Mouse (Mus musculus): ENCODE data around the gene Igfbp4. TPM values are rescaled to one million over a fixed set of nuclear protein-coding genes. Genes with fewer than 3 reads are reported as not detected.
A peak's percentile ranks its signal among the peaks of the same experiment; 100 is the strongest.

Gene Igfbp4
- polyA plus RNA-seq, 1 experiment from 2014 or later = 136 TPM

DNA sequence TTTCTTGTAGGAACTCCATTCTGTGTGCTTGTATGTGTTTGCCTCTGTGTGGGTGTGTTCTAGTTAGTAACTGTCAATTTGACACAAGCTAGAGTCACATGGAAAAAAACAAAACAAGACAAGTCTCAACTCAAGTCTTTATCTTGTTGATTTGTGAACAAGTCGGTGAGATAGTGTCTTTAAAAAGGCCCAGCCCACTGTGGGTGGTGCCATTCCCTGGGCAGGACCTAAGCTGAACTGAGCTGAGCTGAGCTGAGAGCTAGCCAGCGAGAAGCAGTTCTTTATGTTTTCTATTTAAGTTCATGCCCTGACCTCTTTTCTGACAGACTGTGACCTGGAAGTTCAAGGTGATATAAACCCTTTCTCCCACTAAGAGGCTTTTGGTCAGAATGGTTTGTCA, 50.6 kb downstream of the Igfbp4 start:
- Histone ChIP-seq H3K4me2 (no peak overlapping the region), H3K27ac (no peak overlapping the region), H3K9ac (no peak overlapping the region), H3K36me3 (replicated peaks) (no peaks in the 10 kb centered on the region), H3K4me3 (no peak overlapping the region), H3K4me1 (no peaks in the 10 kb centered on the region), H3K27me3 (replicated peaks) (no peaks in the 10 kb centered on the region), H3K9me3 (no peaks in the 10 kb centered on the region)
- no peak for ATAC-seq (replicated peaks)
- WGBS = 76% methylated on average over 2 of the region's 2 CpGs

DNA sequence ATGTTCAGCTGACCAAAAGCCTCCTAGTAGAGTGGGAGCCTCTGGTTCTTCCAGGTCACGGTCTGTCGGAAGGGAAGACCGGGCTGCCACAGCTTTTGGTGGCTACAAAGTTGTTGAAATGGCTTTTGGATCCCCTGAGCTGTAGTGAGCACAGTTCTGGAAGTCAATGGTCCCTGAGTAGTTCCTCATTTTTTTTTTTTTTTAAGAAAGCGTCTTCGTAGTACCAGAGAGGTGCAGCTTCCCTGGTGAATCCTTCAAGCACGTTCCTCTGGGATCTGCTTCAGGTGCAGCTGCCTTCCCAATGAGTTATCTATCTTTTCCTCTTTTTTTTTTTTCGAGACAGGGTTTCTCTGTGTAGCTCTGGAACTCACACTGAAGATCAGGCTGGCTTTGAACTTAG, 52.7 kb downstream of the Igfbp4 start:
- H3K4me1 ChIP-seq = no peaks in the 10 kb centered on the region
- H3K27me3 ChIP-seq (replicated peaks) = no peaks in the 10 kb centered on the region
- WGBS = 87% methylated on average over 7 of the region's 7 CpGs

DNA sequence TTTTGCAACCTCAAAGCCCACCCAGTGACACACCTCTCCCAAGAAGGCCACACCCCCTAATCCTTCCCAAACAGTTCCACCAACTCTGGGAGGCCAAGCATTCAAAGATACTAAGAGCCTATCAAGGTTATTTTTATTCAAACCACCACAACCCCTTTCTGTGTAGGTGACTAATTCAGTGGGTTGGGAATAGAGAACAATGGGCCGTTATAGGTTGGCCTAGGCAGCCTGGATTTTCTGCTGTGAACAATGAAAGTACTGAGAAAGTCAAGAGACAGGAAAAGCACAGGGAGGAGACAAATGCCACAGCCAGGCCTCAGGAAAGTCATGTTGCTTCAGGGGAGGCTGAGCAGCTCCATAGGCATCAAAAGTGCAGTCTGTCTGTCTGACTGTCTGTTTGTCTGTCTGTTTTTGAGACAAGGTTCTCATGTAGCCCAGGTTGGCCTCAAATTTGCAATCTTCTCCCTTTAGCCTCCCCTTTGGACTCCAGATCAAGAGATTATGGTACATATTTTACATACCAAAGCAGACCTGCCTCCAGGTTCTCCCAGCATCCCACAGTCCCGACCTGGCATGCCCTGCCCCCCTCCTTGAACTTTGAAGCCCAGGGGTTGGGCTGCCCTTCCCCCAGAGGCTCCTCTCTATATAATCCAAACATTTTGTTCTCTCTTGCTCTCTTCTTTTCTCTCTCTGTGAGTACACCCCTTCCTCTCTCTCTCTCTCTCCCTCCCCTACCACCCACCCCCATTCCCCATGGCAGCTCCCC, 54.0 kb downstream of the Igfbp4 start:
- H3K4me3 ChIP-seq = no peak overlapping the region
- no peaks in the 10 kb centered on the region for H3K9me3 ChIP-seq
- ATAC-seq (replicated peaks) = no peak
- 77% methylated on average over 2 of the region's 2 CpGs for WGBS
- no peaks in the 10 kb centered on the region for H3K27me3 ChIP-seq (replicated peaks)
- H3K27ac ChIP-seq = no peak overlapping the region
- H3K9ac ChIP-seq = no peak overlapping the region
- no peak overlapping the region for H3K4me2 ChIP-seq
- H3K4me1 ChIP-seq = no peaks in the 10 kb centered on the region
- no peaks in the 10 kb centered on the region for H3K36me3 ChIP-seq (replicated peaks)

More for the DNA sequence above, 52.7 kb downstream of the Igfbp4 start:
- Histone ChIP-seq H3K27ac (no peak overlapping the region), H3K9ac (no peak overlapping the region), H3K9me3 (no peaks in the 10 kb centered on the region), H3K36me3 (replicated peaks) (no peaks in the 10 kb centered on the region), H3K4me2 (no peak overlapping the region), H3K4me3 (no peak overlapping the region)
- ATAC-seq (replicated peaks) = no peak

DNA sequence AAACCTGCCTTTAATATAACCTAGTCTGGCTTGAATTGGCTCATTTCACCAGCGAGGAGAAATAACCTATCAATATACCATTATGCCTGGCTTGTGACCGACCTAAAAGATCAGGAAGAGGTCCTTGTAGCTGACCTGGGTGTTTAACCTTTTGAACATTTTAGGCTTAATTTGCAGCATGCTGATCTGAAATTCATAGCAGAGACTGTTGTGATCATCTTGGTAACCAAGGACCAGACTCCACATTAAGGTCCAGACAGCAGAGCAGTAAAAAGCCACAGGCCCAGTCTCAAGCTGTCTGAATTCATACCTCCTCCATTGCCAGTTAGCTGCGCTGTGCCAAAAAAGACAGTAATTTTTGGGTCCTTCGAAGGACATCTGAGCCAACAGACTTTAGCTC, 54.7 kb downstream of the Igfbp4 start:
- no peak for ATAC-seq (replicated peaks)
- Histone ChIP-seq H3K27ac (no peak overlapping the region), H3K9me3 (no peaks in the 10 kb centered on the region), H3K36me3 (replicated peaks) (no peaks in the 10 kb centered on the region), H3K4me3 (no peak overlapping the region), H3K4me2 (no peak overlapping the region), H3K4me1 (no peaks in the 10 kb centered on the region), H3K9ac (no peak overlapping the region), H3K27me3 (replicated peaks) (no peaks in the 10 kb centered on the region)
- WGBS = 75% methylated on average over 4 of the region's 4 CpGs

DNA sequence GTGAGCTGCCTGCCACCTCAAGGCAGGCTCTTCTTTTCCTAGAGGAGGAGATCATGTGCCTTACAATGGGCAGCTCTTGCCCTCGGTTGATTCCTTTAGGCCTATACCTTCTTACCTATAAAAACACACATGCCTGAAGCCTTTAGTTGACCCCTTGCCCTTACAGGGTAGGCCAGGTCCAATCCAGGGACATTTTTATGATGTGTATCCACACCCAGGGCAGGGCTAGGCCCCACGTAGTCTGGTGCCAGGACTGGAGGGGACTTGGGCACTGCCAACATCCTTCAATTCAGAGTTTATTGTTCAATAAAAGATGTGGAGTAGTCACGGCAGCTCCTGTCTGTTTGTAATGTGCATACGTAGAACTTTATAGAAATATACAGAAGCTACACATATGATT, 55.4 kb downstream of the Igfbp4 start:
- 84% methylated on average over 4 of the region's 4 CpGs for WGBS
- Histone ChIP-seq H3K4me2 (no peak overlapping the region), H3K4me1 (no peaks in the 10 kb centered on the region), H3K4me3 (no peak overlapping the region), H3K9ac (no peak overlapping the region), H3K9me3 (no peaks in the 10 kb centered on the region), H3K36me3 (replicated peaks) (no peaks in the 10 kb centered on the region), H3K27ac (no peak overlapping the region), H3K27me3 (replicated peaks) (no peaks in the 10 kb centered on the region)
- no peak for ATAC-seq (replicated peaks)

DNA sequence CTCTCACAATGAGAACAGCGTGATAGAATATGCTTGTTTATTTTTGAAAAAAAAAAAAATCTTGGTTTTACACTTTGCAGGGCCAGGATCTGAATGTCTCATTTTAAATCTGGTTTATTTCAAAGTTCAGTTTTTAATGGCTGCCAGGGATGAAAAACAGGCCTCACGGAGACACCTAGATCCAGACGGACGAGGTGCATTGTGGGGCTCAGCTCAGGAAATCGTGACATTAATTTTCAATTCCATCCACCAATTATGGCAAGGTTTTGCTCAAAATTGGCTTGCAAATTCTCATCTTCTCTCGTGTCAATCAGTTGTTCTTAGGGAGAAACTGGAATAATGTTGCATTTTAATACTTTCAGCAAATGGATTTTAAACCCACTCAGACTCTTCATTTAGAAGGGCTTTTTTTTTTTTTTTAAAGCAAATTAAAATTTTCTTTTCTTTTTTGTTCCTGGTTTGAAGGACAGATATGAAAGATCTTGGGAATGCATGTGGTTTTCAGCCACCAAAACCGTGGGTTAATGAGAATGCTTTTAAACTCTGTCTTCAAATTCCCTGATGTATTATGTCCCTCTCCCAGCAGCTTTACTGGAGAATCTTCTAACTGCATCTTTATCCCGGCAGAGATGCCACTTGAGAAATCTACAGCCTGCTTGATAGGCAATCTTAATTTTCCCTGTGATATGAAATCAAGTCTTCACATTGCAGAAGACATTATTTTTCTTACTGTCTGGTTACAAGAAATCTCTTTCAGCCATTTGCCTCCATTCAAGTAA, 56.1 kb downstream of the Igfbp4 start:
- no peak overlapping the region for H3K9ac ChIP-seq
- no peaks in the 10 kb centered on the region for H3K4me1 ChIP-seq
- H3K27ac ChIP-seq = 0 out of 2 replicates have a peak overlapping the region, but pooled peaks have one; percentile 45
- no peak for ATAC-seq (replicated peaks)
- no peak overlapping the region for H3K4me2 ChIP-seq
- H3K36me3 ChIP-seq (replicated peaks) = no peaks in the 10 kb centered on the region
- H3K9me3 ChIP-seq = no peaks in the 10 kb centered on the region
- WGBS = 64% methylated on average over 8 of the region's 8 CpGs
- H3K27me3 ChIP-seq (replicated peaks) = no peaks in the 10 kb centered on the region
- no peak overlapping the region for H3K4me3 ChIP-seq

DNA sequence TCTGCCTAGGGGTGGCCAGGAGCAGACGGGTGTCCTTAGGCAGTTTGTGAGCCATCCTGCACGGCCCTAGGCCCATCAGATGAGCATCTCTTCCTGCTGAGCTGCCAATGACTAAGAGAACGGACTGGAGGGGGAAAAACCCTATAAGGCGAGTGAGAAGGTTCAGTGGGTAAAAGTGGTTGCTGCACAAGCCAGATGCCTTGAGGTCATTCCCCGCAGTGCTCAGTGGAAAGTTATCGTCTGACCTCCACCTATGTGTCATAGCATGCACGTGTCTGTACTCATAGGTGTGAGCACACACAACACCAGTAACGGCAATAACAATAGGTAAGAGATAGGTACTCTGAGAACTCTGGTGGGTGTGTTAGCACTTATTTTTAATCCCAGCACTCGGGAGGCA, 57.9 kb downstream of the Igfbp4 start:
- Histone ChIP-seq H3K36me3 (replicated peaks) (no peaks in the 10 kb centered on the region), H3K4me3 (no peak overlapping the region), H3K9me3 (no peaks in the 10 kb centered on the region), H3K27me3 (replicated peaks) (no peaks in the 10 kb centered on the region), H3K27ac (no peak overlapping the region), H3K4me1 (no peaks in the 10 kb centered on the region), H3K9ac (no peak overlapping the region), H3K4me2 (no peak overlapping the region)
- 94% methylated on average over 9 of the region's 9 CpGs for WGBS
- ATAC-seq (replicated peaks) = no peak

DNA sequence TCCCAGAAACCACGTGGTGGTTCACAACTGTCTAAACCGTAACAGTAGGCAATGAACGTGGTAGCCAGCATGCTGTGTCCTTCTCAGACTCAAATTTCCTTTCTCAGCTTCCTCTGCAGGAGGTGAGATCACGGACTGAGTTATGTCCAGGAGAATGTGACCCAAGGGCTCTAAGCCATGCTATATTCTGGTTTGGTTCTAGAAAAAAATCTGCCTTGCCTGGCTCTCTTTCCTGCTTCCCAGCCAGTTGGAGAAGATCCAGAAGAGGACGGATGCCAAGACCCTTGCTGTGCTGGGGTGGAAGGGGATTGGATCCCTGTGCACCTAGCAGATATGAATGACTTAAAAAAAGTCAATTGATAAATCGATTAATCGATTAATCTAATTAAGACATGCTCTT, 58.5 kb downstream of the Igfbp4 start:
- Histone ChIP-seq H3K9ac (no peak overlapping the region), H3K4me3 (no peak overlapping the region), H3K4me1 (no peaks in the 10 kb centered on the region), H3K27ac (no peak overlapping the region), H3K36me3 (replicated peaks) (no peaks in the 10 kb centered on the region), H3K9me3 (no peaks in the 10 kb centered on the region), H3K4me2 (no peak overlapping the region), H3K27me3 (replicated peaks) (no peaks in the 10 kb centered on the region)
- 83% methylated on average over 7 of the region's 7 CpGs for WGBS
- ATAC-seq (replicated peaks) = no peak

DNA sequence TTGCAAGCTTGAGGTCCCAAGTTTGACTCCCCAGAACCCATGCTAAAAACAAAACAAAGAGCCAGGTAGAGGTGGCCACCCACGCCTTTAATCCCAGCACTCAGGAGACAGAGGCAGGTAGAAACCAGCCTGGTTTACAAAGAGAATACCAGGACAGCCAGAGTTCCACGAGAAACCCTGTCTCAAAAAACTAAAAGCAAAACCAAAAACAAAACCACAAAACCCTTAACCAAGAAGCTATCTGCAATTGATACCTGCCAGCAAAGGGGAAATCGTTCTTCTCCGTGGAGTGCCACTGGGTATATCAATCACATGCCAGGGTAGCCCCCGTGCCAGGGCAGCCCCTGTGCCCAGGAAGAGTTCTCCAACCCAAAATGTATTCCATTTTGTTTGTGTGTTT, 59.2 kb downstream of the Igfbp4 start:
- Histone ChIP-seq H3K9ac (no peak overlapping the region), H3K27ac (no peak overlapping the region), H3K9me3 (no peaks in the 10 kb centered on the region), H3K4me1 (no peaks in the 10 kb centered on the region), H3K4me2 (no peak overlapping the region), H3K36me3 (replicated peaks) (no peaks in the 10 kb centered on the region), H3K4me3 (no peak overlapping the region), H3K27me3 (replicated peaks) (no peaks in the 10 kb centered on the region)
- ATAC-seq (replicated peaks) = no peak
- 86% methylated on average over 5 of the region's 5 CpGs for WGBS

DNA sequence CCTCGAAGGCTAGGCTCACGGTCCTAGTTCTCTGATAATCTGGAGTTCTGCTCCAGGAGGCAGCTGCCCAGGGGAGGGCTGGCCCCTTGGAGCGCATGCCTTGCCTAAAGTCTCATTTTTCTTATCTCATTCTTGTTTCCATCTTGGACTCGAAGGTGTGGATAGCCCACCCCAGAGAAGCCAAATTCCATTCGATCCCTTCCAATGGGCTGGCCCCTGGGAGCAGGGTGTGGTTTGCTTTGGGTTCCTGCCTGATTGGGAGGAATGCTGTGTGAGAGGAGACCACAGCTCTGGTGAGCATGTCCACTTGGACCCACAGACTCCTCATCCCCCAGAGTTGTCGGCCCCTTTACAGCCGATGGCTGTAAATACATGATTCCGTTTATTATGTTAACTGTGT, 60.6 kb downstream of the Igfbp4 start:
- no peaks in the 10 kb centered on the region for H3K4me1 ChIP-seq
- no peak overlapping the region for H3K4me2 ChIP-seq
- no peak overlapping the region for H3K27ac ChIP-seq
- WGBS = 87% methylated on average over 8 of the region's 8 CpGs
- H3K9ac ChIP-seq = no peak overlapping the region
- H3K9me3 ChIP-seq = no peaks in the 10 kb centered on the region
- no peaks in the 10 kb centered on the region for H3K36me3 ChIP-seq (replicated peaks)
- no peak for ATAC-seq (replicated peaks)
- H3K4me3 ChIP-seq = no peak overlapping the region
- no peaks in the 10 kb centered on the region for H3K27me3 ChIP-seq (replicated peaks)

DNA sequence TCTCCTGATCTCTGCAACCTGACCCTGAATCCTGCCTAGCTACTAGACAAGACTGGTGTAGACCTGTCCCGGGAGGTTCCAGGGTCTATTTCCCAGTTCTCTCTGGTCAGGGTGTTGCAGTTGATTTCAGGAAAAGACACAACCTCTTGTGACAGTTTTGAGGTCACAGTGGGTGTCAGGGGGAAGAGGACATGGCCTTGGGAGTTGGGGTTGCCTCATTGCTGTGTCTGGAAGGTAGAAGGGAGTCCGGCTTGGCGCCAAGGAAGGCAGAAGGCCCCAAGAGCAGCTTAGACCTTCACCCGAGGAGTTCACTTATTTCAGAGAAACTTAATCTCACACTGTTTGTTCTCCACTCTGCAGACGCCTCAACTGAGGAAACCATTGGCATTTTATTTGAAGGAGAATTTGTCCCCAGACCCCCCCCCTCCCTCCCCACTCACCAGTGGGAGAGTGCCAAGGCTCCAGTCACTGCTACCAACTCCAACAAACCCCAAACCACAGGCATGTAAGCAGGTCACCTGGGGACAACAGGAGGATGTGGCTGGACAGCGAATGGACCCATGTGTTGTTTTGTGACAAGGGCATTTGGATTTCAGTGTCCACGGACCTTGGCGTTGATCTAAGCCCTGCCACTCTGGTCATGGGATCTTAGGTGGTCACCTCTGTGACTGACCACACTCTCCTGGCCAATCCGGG, 61.7 kb downstream of the Igfbp4 start:
- Histone ChIP-seq H3K4me2 (no peak overlapping the region), H3K27ac (no peak overlapping the region), H3K4me3 (no peak overlapping the region), H3K4me1 (no peaks in the 10 kb centered on the region), H3K9me3 (no peaks in the 10 kb centered on the region), H3K27me3 (replicated peaks) (no peaks in the 10 kb centered on the region), H3K36me3 (replicated peaks) (no peaks in the 10 kb centered on the region), H3K9ac (no peak overlapping the region)
- ATAC-seq (replicated peaks) = no peak
- 80% methylated on average over 9 of the region's 9 CpGs for WGBS
